Mouse (Mus musculus): ENCODE results near the gene Stk38. TPM values are rescaled to one million over a fixed set of nuclear protein-coding genes. Genes with fewer than 3 reads are reported as not detected.

Stk38 gene
- total RNA-seq, 2 experiments from 2014 or later = 54.9 to 60.3 TPM

DNA sequence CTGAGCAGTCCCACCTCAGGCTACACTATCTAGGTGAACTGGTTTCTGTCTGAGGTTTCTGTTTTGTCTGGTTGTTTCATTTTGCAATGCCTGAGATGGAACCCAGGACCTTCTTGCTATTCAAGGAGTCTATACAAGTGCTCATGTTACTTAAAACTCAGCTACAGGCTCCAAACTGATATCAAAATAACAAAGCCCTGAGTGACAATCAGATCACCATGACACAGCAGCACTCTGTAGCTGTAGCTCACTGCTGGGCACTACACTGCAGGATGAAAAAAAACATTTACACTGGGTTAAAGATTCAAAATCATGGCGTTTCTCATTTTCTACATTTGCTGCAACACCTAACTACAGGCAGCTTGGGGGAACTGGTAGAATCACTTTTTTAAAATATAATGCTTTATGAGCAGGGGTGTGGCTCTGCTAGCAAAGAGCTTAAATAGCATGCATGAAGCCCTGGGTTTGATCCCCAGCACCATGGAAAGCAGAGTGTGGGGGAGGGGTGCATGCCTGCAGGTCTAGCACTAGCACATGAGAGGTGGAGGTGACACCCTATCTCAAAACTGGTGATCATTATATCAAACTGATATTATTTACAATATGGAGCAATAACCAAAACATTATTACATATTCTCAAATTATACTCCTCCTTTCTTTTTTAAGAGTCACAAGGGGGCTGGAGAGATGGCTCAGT is 22.9 kb downstream of the Stk38 start:
- no peak for DNase-seq (ENCODE audit: extremely low spot score in 1 of 2, low spot score in 2 of 2)
- intact Hi-C loops (cut with DNase I) = no loop called here

DNA sequence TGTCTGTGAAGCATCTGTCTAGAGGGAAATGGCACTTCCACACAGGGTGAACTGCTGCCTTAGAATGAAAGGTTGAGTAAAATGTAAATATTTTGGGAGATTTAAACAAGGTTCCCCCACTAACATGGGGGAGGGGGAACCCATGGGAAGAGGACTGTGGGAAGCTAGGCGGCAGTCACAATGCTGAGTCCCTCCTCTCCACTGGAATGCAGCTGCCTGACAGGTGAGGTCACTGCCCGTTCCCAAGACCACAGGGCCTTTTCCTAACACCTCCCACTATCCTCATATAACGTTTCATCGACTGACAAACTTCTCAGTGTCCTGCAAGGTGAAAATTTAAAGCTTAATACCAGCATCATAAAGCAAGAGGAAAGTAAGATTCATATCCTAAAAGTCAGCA is 25.2 kb downstream of the Stk38 start:
- intact Hi-C loops (cut with DNase I) = no loop called here
- DNase-seq (ENCODE audit: extremely low spot score in 1 of 2, low spot score in 2 of 2) = no peak

DNA sequence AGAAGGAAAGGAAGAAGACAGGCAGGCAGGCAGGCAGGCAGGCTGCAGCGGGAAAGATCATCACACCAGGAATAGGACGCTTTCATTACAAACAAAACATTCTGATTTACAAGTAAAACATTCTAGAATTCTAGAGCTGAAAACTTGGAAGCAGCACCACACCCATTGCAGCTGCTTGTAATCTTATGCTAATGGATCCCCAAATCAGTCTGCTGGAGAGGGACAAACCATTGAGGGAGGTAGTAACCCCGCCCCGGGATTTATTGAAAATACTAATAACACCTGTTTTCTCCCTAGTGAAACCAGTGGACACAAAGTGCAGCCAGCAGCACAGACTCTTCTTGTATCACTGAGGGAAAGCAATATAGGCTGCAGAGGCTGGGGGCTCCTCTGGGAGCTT is 26.7 kb downstream of the Stk38 start:
- no peak for DNase-seq (ENCODE audit: extremely low spot score in 1 of 2, low spot score in 2 of 2)
- intact Hi-C loops (cut with DNase I) = no loop called here

DNA sequence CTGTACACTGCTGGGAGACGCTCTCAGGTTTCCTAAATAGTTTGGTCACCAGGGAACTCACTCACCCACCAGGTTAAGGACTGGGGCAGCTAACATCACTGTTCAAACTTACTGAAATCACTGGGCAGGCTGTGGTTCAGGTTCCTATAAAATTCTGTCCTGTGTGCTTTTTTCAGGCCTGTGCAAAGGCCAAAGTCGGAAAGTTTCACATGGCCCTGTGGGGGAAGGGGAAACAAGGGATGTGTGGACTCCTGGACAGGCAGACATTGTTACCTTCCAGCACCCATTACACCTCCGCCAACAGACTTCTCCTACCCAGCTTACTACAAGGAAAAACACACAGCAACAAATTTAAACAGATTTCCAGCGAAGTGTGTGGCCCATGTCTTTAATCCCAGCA is 28.7 kb downstream of the Stk38 start:
- no peak for DNase-seq (ENCODE audit: extremely low spot score in 1 of 2, low spot score in 2 of 2)
- intact Hi-C loops (cut with DNase I) = no loop called here

DNA sequence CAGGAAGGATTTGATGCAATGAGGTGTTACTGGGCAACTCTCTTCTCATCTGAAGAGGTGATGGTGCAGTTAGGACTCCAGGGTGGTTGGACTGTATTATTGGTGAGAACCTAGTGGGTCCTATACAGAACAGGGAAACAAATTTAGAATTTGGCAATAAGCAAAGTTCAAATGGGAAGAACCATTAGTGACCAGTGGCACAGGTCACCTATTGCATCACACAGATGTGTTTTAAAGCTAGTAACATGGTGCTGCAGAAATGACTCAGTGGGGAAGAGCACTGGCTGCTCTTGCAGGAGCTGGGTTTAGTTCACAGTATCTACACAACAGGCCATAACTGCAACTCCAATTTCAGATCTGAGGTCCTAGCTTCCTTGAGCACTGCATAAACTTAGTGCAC is 37.7 kb downstream of the Stk38 start:
- intact Hi-C loops (cut with DNase I) = no loop called here
- DNase-seq (ENCODE audit: extremely low spot score in 1 of 2, low spot score in 2 of 2) = no peak

DNA sequence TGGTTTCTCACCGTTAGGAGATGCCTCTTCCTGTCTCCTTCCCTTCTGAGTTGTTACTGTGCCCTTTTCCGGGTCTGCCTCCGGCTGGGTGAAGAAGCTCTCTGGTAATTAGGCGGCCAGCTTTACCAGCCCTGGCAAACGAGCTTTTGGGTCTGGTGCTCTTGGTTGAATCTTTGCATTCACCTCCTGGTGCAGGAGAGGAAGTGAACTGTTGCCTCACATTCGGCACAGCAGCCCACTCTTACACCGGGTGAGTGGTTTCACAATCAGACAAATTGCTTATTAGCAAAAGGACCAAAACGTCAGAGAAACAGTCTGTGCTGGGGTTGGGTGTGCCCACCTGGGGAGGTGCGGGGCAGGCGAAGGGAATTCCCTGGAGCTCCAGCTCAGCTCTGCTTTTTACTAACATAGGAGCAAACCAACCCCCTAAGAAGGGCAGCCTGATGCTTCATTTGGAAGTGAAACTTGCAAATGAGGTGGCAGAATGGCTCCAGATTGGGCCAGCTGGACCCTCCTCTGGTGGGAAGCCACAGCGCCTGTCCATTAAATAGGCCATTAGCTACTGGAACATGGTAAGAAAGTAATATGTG is 40.7 kb downstream of the Stk38 start:
- intact Hi-C loops (cut with DNase I) = no loop called here
- DNase-seq (ENCODE audit: extremely low spot score in 1 of 2, low spot score in 2 of 2) = no peak

DNA sequence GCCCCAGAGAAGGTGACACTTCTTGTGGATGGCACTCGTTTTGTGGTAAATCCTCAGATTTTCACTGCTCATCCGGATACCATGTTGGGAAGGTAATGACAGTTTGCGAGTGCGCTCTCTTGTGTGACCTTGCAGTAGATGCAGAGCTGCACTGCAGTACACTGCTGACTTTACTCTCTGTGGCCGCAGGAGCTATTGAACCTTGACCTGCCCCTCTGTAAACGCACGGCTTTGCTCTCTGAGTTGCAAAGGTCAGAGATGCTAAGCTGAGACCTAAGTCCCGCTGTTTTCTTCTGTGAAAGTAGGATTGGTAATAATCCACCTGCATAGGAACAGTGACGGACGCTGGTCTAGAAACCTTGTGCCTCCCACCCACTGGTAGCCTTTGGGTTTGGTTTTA is 46.2 kb downstream of the Stk38 start:
- no peak for DNase-seq (ENCODE audit: extremely low spot score in 1 of 2, low spot score in 2 of 2)
- intact Hi-C loops (cut with DNase I) = no loop called here

DNA sequence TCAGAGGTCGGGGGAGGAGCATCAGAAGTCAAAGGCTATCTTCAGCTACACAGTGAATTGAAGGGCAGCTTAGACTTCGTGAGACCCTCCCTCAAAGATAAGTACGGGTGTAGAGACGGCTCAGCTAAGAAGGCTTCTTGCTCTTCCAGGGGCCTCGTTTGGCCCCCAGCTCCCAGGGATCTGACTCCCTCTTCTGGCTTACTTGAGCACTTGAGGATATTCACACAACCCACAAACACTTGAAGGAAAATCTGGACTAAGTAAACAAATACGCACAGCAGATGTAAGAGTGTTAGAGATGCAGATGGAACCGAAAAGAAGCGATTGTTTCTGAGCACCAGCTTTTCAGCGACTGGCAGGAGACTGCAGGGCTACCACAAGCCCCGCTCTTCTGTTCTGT is 47.2 kb downstream of the Stk38 start:
- intact Hi-C loops (cut with DNase I) = no loop called here
- no peak for DNase-seq (ENCODE audit: extremely low spot score in 1 of 2, low spot score in 2 of 2)

DNA sequence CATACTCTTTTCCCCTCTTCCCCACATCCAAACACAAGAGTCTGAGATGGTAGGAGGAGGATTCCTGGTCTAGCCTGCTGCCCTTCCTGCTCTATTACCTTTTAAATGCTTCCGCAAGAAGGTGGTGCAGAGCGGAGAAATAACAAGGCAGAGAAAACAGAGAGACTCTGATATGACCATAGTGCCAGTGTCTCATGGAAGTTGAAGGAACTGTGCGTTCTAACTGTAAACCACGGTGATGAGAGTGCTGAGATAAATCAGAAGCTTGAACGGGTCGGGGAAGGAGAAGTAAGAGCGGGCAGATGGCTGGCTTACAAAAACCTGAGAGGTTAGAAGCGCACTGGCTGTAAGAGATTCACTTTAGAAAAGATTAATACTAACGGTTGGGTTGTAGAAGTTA is 53.4 kb downstream of the Stk38 start:
- intact Hi-C loops (cut with DNase I) = no loop called here
- DNase-seq (ENCODE audit: extremely low spot score in 1 of 2, low spot score in 2 of 2) = no peak

DNA sequence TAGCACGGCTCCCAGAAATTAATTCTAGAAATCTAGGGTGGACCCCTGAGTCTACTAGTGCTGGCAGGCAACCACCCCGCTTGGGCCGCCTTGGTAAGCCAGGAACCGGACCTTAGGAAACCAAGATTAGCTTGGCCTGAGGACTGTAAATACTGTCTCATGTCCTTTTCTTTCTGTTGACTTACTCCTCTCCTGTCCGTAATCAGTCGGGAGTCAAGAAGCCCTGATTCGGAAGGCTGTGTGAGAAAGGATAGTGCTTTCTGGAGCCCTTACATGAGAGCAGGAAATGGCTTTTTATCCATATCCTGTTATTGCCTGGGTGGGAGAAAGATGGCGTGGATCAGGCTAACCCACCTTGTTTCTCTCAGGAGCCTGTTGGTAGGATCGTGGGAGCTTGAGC is 54.5 kb downstream of the Stk38 start:
- intact Hi-C loops (cut with DNase I) = no loop called here

DNA sequence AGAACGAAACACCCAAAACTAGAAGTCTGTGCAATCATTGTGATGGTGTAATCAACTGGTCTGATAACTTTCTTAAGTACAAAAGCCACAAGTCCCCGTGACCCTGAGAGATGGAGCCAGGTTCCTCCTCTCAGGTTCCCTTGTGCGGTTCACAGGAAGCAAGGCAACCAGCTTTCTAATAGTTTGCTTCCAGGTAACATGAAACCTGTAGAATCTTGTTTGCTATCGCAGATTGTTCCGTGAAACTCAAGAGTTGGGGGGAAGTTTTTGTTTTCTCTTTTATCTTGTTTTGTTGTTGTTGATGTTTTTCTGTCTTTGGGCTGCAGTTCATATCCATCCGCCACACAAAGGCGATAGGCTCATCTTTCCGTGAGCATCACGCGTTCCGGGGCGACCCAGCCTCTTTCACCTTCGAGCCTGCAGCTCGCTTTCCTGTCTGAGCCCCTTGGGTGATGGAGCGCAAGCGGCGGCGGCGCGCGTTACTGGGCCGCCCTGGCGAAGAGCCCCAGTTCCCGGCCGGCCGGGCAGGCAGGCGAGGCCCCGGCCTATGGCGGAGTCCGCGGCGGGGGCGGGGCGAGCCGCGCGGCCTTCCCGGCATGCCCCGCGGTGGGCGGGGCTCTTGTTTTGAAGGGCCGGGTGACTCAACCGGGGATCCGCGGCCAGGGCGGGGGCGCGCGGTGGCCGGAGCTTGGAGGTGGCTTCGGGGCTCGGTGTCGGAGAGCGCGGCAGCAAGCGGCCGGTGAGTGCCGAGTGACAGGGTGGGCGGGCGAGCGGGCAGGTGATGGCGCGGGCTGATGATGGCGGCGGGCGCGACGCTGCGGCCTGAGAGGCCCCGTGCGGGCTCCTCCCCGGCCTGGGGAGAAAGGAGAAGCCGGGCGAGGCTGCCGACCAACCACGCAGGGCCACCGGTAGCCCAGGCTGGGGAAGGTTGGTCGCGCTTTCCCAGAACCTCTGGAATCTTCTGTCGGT is 55.7 kb downstream of the Stk38 start, which contains the start of gene Kctd20:
Gene Kctd20 (plus strand): TSS at position 120 of the 969 bp plus-strand sequence.
- intact Hi-C loops (cut with DNase I) = no loop called here
- DNase-seq (ENCODE audit: extremely low spot score in 1 of 2, low spot score in 2 of 2) = peak; percentile 67 to 93

More for the DNA sequence above, 54.5 kb downstream of the Stk38 start:
- no peak for DNase-seq (ENCODE audit: extremely low spot score in 1 of 2, low spot score in 2 of 2)

DNA sequence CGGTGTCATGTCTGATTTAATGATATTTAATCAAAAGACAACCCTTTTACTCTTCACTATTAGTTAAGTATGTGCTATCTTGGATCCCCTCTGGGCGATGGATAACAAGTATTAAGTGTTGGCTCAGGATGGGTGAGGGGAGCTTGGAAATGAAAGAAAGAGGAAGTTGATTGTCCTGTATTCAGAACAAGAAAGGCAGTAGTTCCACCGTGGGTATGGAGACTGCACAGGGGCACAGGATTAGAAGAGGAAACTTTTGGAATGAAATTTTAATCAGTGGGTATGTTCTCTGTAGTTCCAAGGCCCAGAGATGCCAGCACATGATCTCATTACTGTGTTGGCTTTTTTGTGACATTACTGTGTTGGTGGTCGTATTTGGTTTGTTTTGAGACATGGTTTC is 57.0 kb downstream of the Stk38 start:
- intact Hi-C loops (cut with DNase I) = no loop called here

DNA sequence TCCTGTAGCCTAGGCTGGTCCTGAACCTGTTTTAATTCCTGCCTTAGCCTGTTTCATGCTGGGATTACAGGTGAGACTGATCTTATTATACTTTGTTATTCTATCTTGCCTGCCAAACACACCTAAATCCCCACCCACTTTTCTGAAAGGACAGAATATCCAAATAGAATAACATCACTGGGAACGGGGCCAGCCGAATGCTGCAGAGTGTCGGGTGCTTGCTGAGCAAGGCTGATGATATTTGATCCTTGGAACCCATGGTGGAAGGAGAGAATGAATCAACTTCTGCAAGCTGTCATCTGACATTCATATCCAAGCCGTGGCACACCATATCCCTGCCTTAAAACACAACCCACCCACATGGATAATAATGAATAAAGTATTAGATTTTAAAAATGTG is 59.1 kb downstream of the Stk38 start:
- intact Hi-C loops (cut with DNase I) = no loop called here
- no peak for DNase-seq (ENCODE audit: extremely low spot score in 1 of 2, low spot score in 2 of 2)

More for the DNA sequence above, 57.0 kb downstream of the Stk38 start:
- DNase-seq (ENCODE audit: extremely low spot score in 1 of 2, low spot score in 2 of 2) = no peak

DNA sequence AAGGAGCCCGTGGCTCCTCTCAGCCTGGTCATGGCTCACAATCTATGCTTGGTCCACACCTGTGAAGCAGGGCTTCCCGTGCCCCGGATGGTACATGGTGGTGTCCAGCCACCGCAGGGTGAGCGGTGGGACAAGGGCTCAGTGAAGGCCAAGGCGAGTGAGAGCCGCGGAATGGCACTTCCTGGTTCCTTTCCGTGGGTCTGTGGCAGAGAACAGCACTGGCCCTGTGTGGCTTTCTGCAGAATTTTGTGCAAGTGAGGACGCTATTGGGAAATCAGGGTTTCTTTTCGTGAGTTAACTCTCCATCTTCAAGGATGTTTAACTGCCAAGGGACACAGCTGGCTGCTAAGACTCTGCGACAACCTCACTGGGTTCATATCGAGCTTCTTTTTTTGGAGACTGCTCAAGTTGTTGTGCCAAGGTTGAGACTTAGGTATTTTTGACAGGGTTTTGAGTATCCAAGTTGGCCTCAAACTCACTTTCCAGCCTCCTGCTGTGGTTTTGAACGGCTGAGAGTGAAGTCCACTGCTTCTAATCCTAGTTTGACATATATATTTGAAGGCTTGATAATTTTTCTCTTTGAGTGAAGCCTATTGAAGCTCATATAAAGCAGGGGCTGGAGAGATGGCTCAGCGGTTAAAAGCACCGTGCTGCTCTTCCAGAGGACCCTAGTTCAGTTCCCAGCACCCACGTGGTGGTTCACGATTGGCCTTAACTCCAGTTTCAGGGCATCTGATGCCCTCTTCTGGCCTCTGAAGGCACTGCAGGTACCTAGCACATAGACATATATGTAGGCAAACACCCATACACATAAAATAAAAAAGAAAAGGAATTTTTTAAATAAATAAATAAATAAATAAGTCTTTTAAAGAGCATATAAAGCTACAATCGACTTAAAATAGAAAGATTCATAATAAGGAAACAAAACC is 60.5 kb downstream of the Stk38 start:
- no peak for DNase-seq (ENCODE audit: extremely low spot score in 1 of 2, low spot score in 2 of 2)
- intact Hi-C loops (cut with DNase I) = no loop called here

DNA sequence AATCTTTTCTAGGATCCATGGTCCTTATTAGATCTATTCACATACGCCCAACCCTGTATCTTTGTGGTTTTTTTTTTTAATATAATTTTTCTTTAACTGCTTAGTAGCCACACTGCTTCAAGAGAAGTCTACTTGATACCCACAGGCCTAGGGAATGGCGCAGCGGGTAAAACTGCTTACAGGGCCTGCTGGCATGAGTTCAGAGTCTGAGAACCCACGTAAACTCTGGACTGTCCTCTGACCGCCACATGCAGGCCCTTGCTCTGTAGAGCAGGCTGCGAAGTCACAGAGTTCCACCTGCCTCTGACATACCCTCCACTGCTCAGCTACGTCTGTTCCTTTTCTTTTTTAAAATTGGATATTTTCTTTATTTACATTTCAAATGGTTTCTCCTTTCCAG is 63.3 kb downstream of the Stk38 start:
- intact Hi-C loops (cut with DNase I) = no loop called here
- DNase-seq (ENCODE audit: extremely low spot score in 1 of 2, low spot score in 2 of 2) = no peak

DNA sequence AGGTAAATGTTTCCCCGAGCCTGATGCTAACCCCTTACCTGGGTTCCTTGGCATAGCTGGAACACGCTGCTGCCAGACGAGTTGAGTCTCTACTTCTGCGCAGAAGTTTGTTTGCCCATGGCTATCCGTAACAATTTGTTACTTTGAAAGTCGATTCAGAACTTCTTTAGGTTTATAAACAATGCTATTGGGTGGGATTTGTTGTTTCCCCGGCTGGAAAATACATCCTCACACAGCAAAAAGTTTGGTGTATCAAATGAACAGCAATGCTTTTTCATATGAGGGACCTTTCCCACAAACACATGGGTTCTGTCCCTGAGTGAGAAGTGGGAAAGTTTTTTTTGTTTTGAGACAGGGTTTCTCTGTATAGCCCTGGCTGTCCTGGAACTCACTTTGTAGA is 64.1 kb downstream of the Stk38 start, which contains the start of gene Pxt1:
Gene Pxt1 (minus strand): TSS at position 101 of the 400 bp plus-strand sequence.
- DNase-seq (ENCODE audit: extremely low spot score in 1 of 2, low spot score in 2 of 2) = no peak
- intact Hi-C loops (cut with DNase I) = no loop called here

DNA sequence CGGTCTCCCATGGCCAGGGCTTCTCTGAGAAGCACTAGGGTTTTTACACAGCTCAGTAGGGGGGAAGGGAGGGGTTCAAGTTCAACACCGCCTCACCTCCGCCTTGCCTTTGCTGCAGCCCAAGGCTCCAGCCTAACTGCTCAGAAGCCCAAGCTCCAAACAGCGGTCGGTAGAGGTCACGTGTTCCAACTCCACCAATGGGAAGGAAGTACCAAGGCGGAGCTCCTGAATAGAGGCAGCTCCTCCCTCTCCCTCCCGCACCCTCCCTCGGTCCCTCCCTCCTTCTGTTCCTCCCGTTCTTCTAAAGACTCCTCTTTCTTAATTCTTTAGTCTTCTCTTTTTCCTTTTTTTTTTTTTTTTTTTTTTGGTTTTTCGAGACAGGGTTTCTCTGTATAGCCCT is 65.7 kb downstream of the Stk38 start:
- intact Hi-C loops (cut with DNase I) = no loop called here
- DNase-seq (ENCODE audit: extremely low spot score in 1 of 2, low spot score in 2 of 2) = no peak

DNA sequence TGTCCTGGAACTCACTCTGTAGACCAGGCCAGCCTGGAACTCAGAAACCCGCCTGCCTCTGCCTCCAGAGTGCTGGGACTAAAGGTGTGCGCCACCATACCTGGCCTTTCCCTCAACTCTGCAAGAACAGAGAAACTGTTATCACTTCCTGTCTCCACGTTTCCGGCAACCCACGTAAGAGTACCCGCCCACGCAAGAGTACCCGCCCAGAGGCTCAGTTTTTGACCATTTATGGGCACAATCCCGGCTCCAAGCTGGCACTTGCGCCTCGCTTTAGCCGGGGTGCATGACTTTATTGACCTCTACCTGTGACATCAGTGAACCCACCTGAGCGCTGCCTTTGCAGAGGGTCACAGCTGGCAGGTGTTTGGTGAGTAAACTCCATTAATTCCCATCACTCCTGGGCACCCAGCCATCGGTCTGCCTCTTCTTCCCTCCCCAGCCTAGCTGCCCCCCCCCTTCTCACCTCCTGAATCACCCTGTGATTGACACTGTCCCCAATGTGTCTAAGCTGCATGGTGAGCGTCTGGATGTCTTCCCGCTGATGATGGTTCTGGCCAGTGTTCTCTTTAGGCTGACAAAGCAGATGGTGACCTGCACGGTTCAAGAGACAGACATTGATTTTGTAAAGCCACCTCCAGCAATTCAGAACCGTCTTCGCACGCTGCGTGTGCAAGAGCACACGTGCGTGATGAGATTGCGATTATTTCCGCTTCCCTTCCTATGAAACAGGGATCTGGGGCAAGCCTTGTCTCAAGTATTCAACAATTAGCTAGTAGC is 66.8 kb downstream of the Stk38 start:
- no peak for DNase-seq (ENCODE audit: extremely low spot score in 1 of 2, low spot score in 2 of 2)

More for the DNA sequence above, 66.8 kb downstream of the Stk38 start:
- intact Hi-C loops (cut with DNase I) = no loop called here

Measured in left cerebral cortex, postnatal 10 days (tissue).